Mouse (Mus musculus) gonadal fat pad, adult 2 months (tissue): ENCODE results near the gene Cbx1. TPM values are rescaled to one million over a fixed set of nuclear protein-coding genes. Genes with fewer than 3 reads are reported as not detected.

ENCODE experiments used
- DNase-seq: peaks from one replicate; pipeline ENCODE4 v3.0.0-alpha.2; 2012; ENCODE audit warnings: low read depth
- polyA plus RNA-seq: library from polyadenylated mRNA; depleted of rRNA; stranded (reverse); fragments of >200 nt; gene quantifications from 2 replicates; pipeline ENCODE4 v1.2.3, GENCODE M21; 2012

Cbx1 gene
- polyA plus RNA-seq, 1 experiment: 11.7 TPM

GRCm38 (mm10) chr11:96816494-96816893 is 27.6 kb downstream of the Cbx1 start:
- no peak for DNase-seq

- DNase-seq: no peak
Measured at GRCm38 (mm10) chr11:96816979-96817378, 28.1 kb downstream of the Cbx1 start.

- DNase-seq: no peak
Measured at GRCm38 (mm10) chr11:96818128-96818710, 29.3 kb downstream of the Cbx1 start.

- DNase-seq: no peak
Measured at GRCm38 (mm10) chr11:96821956-96822355, 33.0 kb downstream of the Cbx1 start.

- DNase-seq: no peak
Measured at GRCm38 (mm10) chr11:96822675-96823470, 33.9 kb downstream of the Cbx1 start.

- DNase-seq: no peak
Measured at GRCm38 (mm10) chr11:96823471-96823837, 34.5 kb downstream of the Cbx1 start.

GRCm38 (mm10) chr11:96823880-96824782 is 35.2 kb downstream of the Cbx1 start:
- DNase-seq: no peak

- no peak for DNase-seq
Measured at GRCm38 (mm10) chr11:96824783-96825495, 36.0 kb downstream of the Cbx1 start.

- DNase-seq: no peak
Measured at GRCm38 (mm10) chr11:96826481-96826880, 37.6 kb downstream of the Cbx1 start.

GRCm38 (mm10) chr11:96827062-96827581 is 38.2 kb downstream of the Cbx1 start:
- DNase-seq: no peak

GRCm38 (mm10) chr11:96827917-96828316 is 39.0 kb downstream of the Cbx1 start:
- no peak for DNase-seq

GRCm38 (mm10) chr11:96828881-96829280 is 40.0 kb downstream of the Cbx1 start:
- DNase-seq: no peak

- DNase-seq: no peak
Measured at GRCm38 (mm10) chr11:96829403-96829812, 40.5 kb downstream of the Cbx1 start.

- DNase-seq: peak; percentile 97
Measured at GRCm38 (mm10) chr11:96829813-96830538, 41.0 kb downstream of the Cbx1 start, which contains the start of gene Nfe2l1. Nfe2l1 (minus strand) TSS chr11:96829968.

- no peak for DNase-seq
Measured at GRCm38 (mm10) chr11:96830539-96831216, 41.8 kb downstream of the Cbx1 start.

- no peak for DNase-seq
Measured at GRCm38 (mm10) chr11:96831516-96831915, 42.6 kb downstream of the Cbx1 start.

- no peak for DNase-seq
Measured at GRCm38 (mm10) chr11:96832541-96832940, 43.6 kb downstream of the Cbx1 start.

- DNase-seq: no peak
Measured at GRCm38 (mm10) chr11:96832973-96833372, 44.0 kb downstream of the Cbx1 start.

GRCm38 (mm10) chr11:96834127-96834526 is 45.2 kb downstream of the Cbx1 start:
- no peak for DNase-seq

- no peak for DNase-seq
Measured at GRCm38 (mm10) chr11:96837298-96837697, 48.4 kb downstream of the Cbx1 start.
